Mouse (Mus musculus) myocyte (in vitro differentiated cells): ENCODE results near the gene Borcs6.
A peak's percentile ranks its signal among the peaks of the same experiment; 100 is the strongest.

ENCODE experiments used
- CEBPB ChIP-seq: IDR thresholded peaks from 2 replicates; pipeline ENCODE4 v1.6.1; 2011; ENCODE audit warnings: mild to moderate bottlenecking, moderate library complexity; ENCODE audit not compliant: poor library complexity, insufficient read depth, severe bottlenecking
- MAX ChIP-seq: IDR thresholded peaks from one replicate; pipeline ENCODE4 v1.6.1; 2011; ENCODE audit warnings: low read depth, mild to moderate bottlenecking, control low read depth
- MYOD1 ChIP-seq, 3 experiments: IDR thresholded peaks; one replicate each; pipeline ENCODE4 v1.6.1; 2011; ENCODE audit warnings: control low read depth in 2 of 3, low read depth in 2 of 3, mild to moderate bottlenecking in 2 of 3, moderate library complexity in 1 of 3; ENCODE audit not compliant: insufficient read length in 2 of 3, control insufficient read depth in 1 of 3
- POLR2A ChIP-seq: IDR thresholded peaks from one replicate; pipeline ENCODE4 v1.6.1; 2011; ENCODE audit warnings: low read depth, mild to moderate bottlenecking, control low read depth, moderate library complexity; ENCODE audit not compliant: insufficient read length
- POLR2AphosphoS2 ChIP-seq: IDR thresholded peaks from one replicate; pipeline ENCODE4 v1.6.1; 2011; ENCODE audit warnings: low read depth, control low read depth; ENCODE audit not compliant: insufficient read length
- TCF12 ChIP-seq: IDR thresholded peaks from one replicate; pipeline ENCODE4 v1.6.1; 2011; ENCODE audit warnings: mild to moderate bottlenecking, control low read depth; ENCODE audit not compliant: poor library complexity, insufficient read depth, severe bottlenecking
- TCF3 ChIP-seq: IDR thresholded peaks from one replicate; pipeline ENCODE4 v1.6.1; 2011; ENCODE audit warnings: low read depth, control low read depth; ENCODE audit not compliant: insufficient read length
- USF1 ChIP-seq: IDR thresholded peaks from one replicate; pipeline ENCODE4 v1.6.1; 2011; ENCODE audit warnings: low read depth, mild to moderate bottlenecking, control low read depth, moderate library complexity

DNA sequence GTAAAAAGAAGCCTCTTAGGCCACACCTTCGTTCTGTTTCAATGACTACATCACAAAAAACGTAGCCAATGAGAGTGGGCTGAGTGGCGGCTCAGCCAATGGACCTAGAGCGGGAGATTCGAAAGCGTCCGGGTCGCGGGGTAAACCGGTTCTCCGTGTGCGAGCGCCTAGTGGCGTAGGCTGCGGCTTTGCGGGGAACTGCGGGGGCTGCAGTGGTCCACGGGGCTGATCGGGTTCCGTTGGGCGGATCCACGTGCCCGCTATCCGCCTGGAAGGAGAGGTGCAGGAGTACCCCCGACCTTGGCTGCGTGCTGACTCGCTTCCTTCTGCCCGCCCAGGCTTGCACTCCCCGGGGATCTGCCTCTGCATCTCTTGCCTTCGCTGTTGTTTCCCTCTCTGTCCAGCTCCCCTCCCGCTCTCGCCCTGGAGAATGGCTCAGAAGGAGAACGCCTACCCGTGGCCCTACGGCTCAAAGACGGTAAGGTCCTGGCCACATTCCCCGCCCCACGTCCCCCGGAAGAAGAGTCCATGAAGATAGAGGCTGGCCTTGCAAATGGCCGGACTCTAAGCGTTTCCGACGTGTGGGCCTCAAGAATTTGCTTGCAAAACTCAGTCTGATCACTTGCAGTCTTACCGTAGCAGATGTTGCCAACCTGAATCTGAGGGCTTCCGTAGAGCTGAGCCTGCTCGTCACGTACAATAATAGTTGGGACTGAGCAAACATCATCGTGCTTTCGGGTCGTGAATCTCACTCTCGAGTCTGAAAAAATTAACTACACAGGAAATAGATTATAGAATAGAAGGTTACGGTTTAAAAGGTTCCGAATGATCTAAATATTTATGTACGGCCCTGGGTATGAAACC lies 13.8 kb upstream of the Borcs6 start, which contains the start of gene Aurkb:
- TF ChIP-seq POLR2AphosphoS2 = peak; percentile 80
- no peak for TF ChIP-seq USF1
- no peak for TF ChIP-seq MAX
- peak; percentile 62 for TF ChIP-seq POLR2A
- no peak for TF ChIP-seq TCF3
- TF ChIP-seq TCF12 = no peak
- no peak for TF ChIP-seq MYOD1 (IDR thresholded peaks at IDR 0.05; ENCODE audit: control insufficient read depth in 1 of 3, insufficient read length in 2 of 3, low read depth in 2 of 3)
- no peak for TF ChIP-seq CEBPB
